Mouse (Mus musculus): ENCODE measurements around the gene Mrpl24.
A peak's percentile ranks its signal among the peaks of the same experiment; 100 is the strongest.

DNA sequence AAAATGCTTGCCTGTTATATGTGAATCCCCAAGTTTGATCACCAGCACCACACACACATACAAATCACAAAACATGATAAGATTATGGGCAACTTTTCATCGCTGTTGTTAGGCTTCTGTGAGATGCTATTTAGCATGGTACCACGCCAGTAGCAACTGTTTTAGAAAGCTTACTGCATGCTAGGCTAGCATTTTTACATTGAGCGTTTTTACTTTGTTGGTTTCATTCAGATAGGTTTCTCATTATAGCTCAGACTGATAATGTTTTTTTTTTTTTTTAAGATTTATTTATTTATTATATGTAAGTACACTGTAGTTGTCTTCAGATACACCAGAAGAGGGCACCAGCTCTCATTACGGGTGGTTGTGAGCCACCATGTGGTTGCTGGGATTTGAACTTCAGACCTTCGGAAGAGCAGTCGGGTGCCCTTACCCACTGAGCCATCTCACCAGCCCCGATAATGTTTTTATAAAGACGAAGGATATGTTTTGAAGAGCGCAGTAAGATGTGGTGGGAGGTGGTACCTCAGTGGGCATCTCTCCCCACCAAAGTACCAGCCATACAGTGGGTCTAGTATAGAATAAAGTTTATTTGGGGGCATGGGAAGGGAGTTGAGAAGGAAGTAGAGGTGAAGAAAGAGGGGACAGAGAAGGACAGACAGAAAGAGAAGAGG lies 1.1 kb downstream of the Mrpl24 start:
- TF ChIP-seq CTCF (IDR thresholded peaks at IDR 0.05; ENCODE audit: low read depth), result peak; percentile 37
- TF ChIP-seq EP300 (IDR thresholded peaks at IDR 0.05; ENCODE audit: low read depth), result no peak

Measured in liver, postnatal 0 days (tissue).